Mouse (Mus musculus) neural tube, embryonic 12.5 days (tissue): ENCODE measurements at regions not wholly inside any gene's neighbourhood (a gene's known extent, or its start where the extent isn't known, plus 50 kb on each side); places are given as distances from the start of the nearest gene placed in this dataset.

Experiments used
- ATAC-seq: fragments of 200-750 bp; cut with Nextera tagmentation; 2 replicates; pipeline ENCODE4 v1.8.0; 2017; ENCODE audit warnings: low read depth, mild to moderate bottlenecking, moderate TSS enrichment, moderate library complexity; ENCODE audit not compliant: low FRiP score
- H3K27ac ChIP-seq: fragments of 300-500 bp; sonication (generic); 2 replicates; pipeline ENCODE4 v1.5.1; 2016
- H3K27me3 ChIP-seq: fragments of 300-500 bp; sonication (generic); replicated peaks from 2 replicates; pipeline ENCODE4 v1.6.1; 2016; ENCODE audit warnings: mild to moderate bottlenecking
- H3K36me3 ChIP-seq: fragments of 300-500 bp; sonication (generic); 2 replicates; pipeline ENCODE4 v1.6.1; 2016; ENCODE audit warnings: mild to moderate bottlenecking
- H3K4me1 ChIP-seq: fragments of 300-500 bp; sonication (generic); 2 replicates; pipeline ENCODE4 v1.6.1; 2016
- H3K4me2 ChIP-seq: fragments of 300-500 bp; sonication (generic); replicated peaks from 2 replicates; pipeline ENCODE4 v1.6.1; 2016; ENCODE audit warnings: mild to moderate bottlenecking
- H3K4me3 ChIP-seq: fragments of 300-500 bp; sonication (generic); 2 replicates; pipeline ENCODE4 v1.5.1; 2016
- H3K9ac ChIP-seq: fragments of 300-500 bp; sonication (generic); 2 replicates; pipeline ENCODE4 v1.6.1; 2016; ENCODE audit warnings: mild to moderate bottlenecking
- H3K9me3 ChIP-seq: fragments of 300-500 bp; sonication (generic); 2 replicates; pipeline ENCODE4 v1.6.1; 2016; ENCODE audit warnings: mild to moderate bottlenecking
- WGBS: fragments of 180-500 bp; shearing (Covaris S2); methylation state at CpG from one replicate; pipeline ENCODE4 v1.1.7; 2016; 5-methylcytosine and 5-hydroxymethylcytosine counted together

- Histone ChIP-seq H3K27me3 (no peaks in the 10 kb centered on the region), H3K36me3 (no peaks in the 10 kb centered on the region), H3K27ac (no peak overlapping the region), H3K4me1 (peaks cover 3% of the 10 kb centered on the region; the same call in 1 of the 2 replicates), H3K9me3 (no peaks in the 10 kb centered on the region), H3K9ac (no peak overlapping the region), H3K4me2 (no peak overlapping the region), H3K4me3 (no peak overlapping the region)
- no peak for ATAC-seq
- WGBS, result 51% methylated on average over 3 of the region's 3 CpGs
Measured at GRCm38 (mm10) chr6:117505431-117505830, 335.5 kb upstream of the Zfp637 start.

GRCm38 (mm10) chr6:117506619-117507018 lies 334.4 kb upstream of the Zfp637 start:
- no peak for ATAC-seq
- H3K9me3 ChIP-seq, result no peaks in the 10 kb centered on the region
- H3K4me1 ChIP-seq, result peaks cover 3% of the 10 kb centered on the region; the same call in 1 of the 2 replicates
- H3K27me3 ChIP-seq, result no peaks in the 10 kb centered on the region
- WGBS, result 68% methylated on average over 7 of the region's 7 CpGs
- no peaks in the 10 kb centered on the region for H3K36me3 ChIP-seq
- H3K9ac ChIP-seq, result no peak overlapping the region
- H3K4me2 ChIP-seq, result no peak overlapping the region
- no peak overlapping the region for H3K27ac ChIP-seq
- H3K4me3 ChIP-seq, result no peak overlapping the region

GRCm38 (mm10) chr6:117508860-117509259 lies 332.1 kb upstream of the Zfp637 start:
- ATAC-seq, result no peak

GRCm38 (mm10) chr6:117510026-117510425 lies 331.0 kb upstream of the Zfp637 start:
- no peak for ATAC-seq
- H3K4me3 ChIP-seq, result no peak overlapping the region
- no peaks in the 10 kb centered on the region for H3K27me3 ChIP-seq
- H3K9me3 ChIP-seq, result no peaks in the 10 kb centered on the region
- no peak overlapping the region for H3K9ac ChIP-seq
- 85% methylated on average over 4 of the region's 4 CpGs for WGBS
- H3K4me1 ChIP-seq, result peaks cover 3% of the 10 kb centered on the region; the same call in 1 of the 2 replicates
- H3K36me3 ChIP-seq, result no peaks in the 10 kb centered on the region
- no peak overlapping the region for H3K4me2 ChIP-seq
- H3K27ac ChIP-seq, result no peak overlapping the region

More at GRCm38 (mm10) chr6:117508860-117509259, 332.1 kb upstream of the Zfp637 start:
- Histone ChIP-seq H3K4me1 (peaks cover 3% of the 10 kb centered on the region; the same call in 1 of the 2 replicates), H3K4me2 (no peak overlapping the region), H3K9me3 (no peaks in the 10 kb centered on the region), H3K9ac (no peak overlapping the region), H3K36me3 (no peaks in the 10 kb centered on the region), H3K4me3 (no peak overlapping the region), H3K27ac (no peak overlapping the region), H3K27me3 (no peaks in the 10 kb centered on the region)
- 67% methylated on average over 6 of the region's 6 CpGs for WGBS

- WGBS, result 82% methylated on average over 5 of the region's 5 CpGs
- H3K36me3 ChIP-seq, result no peaks in the 10 kb centered on the region
- no peak overlapping the region for H3K9ac ChIP-seq
- no peaks in the 10 kb centered on the region for H3K4me1 ChIP-seq
- H3K27ac ChIP-seq, result no peak overlapping the region
- ATAC-seq, result no peak
- no peaks in the 10 kb centered on the region for H3K27me3 ChIP-seq
- no peak overlapping the region for H3K4me3 ChIP-seq
- no peaks in the 10 kb centered on the region for H3K9me3 ChIP-seq
- no peak overlapping the region for H3K4me2 ChIP-seq
Measured at GRCm38 (mm10) chr6:117514831-117515230, 326.1 kb upstream of the Zfp637 start.

GRCm38 (mm10) chr6:117516906-117517305 lies 324.1 kb upstream of the Zfp637 start:
- H3K4me1 ChIP-seq, result no peaks in the 10 kb centered on the region
- H3K9ac ChIP-seq, result no peak overlapping the region
- ATAC-seq, result no peak
- no peaks in the 10 kb centered on the region for H3K36me3 ChIP-seq
- no peak overlapping the region for H3K27ac ChIP-seq
- H3K9me3 ChIP-seq, result no peaks in the 10 kb centered on the region
- no peak overlapping the region for H3K4me2 ChIP-seq
- H3K4me3 ChIP-seq, result no peak overlapping the region
- 79% methylated on average over 7 of the region's 7 CpGs for WGBS
- H3K27me3 ChIP-seq, result no peaks in the 10 kb centered on the region

GRCm38 (mm10) chr6:117518939-117519338 lies 322.0 kb upstream of the Zfp637 start:
- WGBS, result 90% methylated on average over 3 of the region's 3 CpGs
- Histone ChIP-seq H3K9ac (no peak overlapping the region), H3K4me2 (no peak overlapping the region), H3K4me3 (no peak overlapping the region), H3K9me3 (no peaks in the 10 kb centered on the region), H3K27ac (no peak overlapping the region), H3K4me1 (no peaks in the 10 kb centered on the region), H3K36me3 (no peaks in the 10 kb centered on the region), H3K27me3 (no peaks in the 10 kb centered on the region)
- no peak for ATAC-seq

- no peak overlapping the region for H3K9ac ChIP-seq
- no peak overlapping the region for H3K4me2 ChIP-seq
- H3K9me3 ChIP-seq, result no peaks in the 10 kb centered on the region
- H3K4me3 ChIP-seq, result no peak overlapping the region
- no peaks in the 10 kb centered on the region for H3K36me3 ChIP-seq
- ATAC-seq, result no peak
- no peak overlapping the region for H3K27ac ChIP-seq
- 95% methylated on average over 1 of the region's 1 CpGs for WGBS
- H3K4me1 ChIP-seq, result no peaks in the 10 kb centered on the region
- no peaks in the 10 kb centered on the region for H3K27me3 ChIP-seq
Measured at GRCm38 (mm10) chr6:117519466-117519865, 321.5 kb upstream of the Zfp637 start.

- Histone ChIP-seq H3K36me3 (no peaks in the 10 kb centered on the region), H3K27me3 (no peaks in the 10 kb centered on the region), H3K9ac (no peak overlapping the region), H3K9me3 (no peaks in the 10 kb centered on the region), H3K4me1 (no peaks in the 10 kb centered on the region), H3K4me2 (peak overlapping the region; percentile 6; the same call in 1 of the 2 replicates), H3K27ac (no peak overlapping the region), H3K4me3 (no peak overlapping the region)
- ATAC-seq, result no peak
- WGBS, result 61% methylated on average over 22 of the region's 22 CpGs
Measured at GRCm38 (mm10) chr6:117526161-117526935, 314.6 kb upstream of the Zfp637 start.

- WGBS, result 90% methylated on average over 8 of the region's 8 CpGs
Measured at GRCm38 (mm10) chr6:117527526-117527925, 313.5 kb upstream of the Zfp637 start.

GRCm38 (mm10) chr6:117534149-117534548 lies 306.8 kb upstream of the Zfp637 start:
- H3K4me1 ChIP-seq, result no peaks in the 10 kb centered on the region
- no peak overlapping the region for H3K9ac ChIP-seq
- H3K27me3 ChIP-seq, result no peaks in the 10 kb centered on the region
- H3K4me3 ChIP-seq, result no peak overlapping the region
- no peaks in the 10 kb centered on the region for H3K9me3 ChIP-seq
- ATAC-seq, result no peak
- no peaks in the 10 kb centered on the region for H3K36me3 ChIP-seq
- H3K4me2 ChIP-seq, result no peak overlapping the region
- 43% methylated on average over 2 of the region's 2 CpGs for WGBS
- no peak overlapping the region for H3K27ac ChIP-seq

More at GRCm38 (mm10) chr6:117527526-117527925, 313.5 kb upstream of the Zfp637 start:
- Histone ChIP-seq H3K27ac (no peak overlapping the region), H3K9me3 (no peaks in the 10 kb centered on the region), H3K4me2 (no peak overlapping the region), H3K27me3 (no peaks in the 10 kb centered on the region), H3K4me3 (no peak overlapping the region), H3K9ac (no peak overlapping the region), H3K36me3 (no peaks in the 10 kb centered on the region), H3K4me1 (no peaks in the 10 kb centered on the region)
- ATAC-seq, result no peak

- WGBS, result 88% methylated on average over 9 of the region's 9 CpGs
- no peak for ATAC-seq
- no peaks in the 10 kb centered on the region for H3K4me1 ChIP-seq
- no peak overlapping the region for H3K27ac ChIP-seq
- H3K36me3 ChIP-seq, result no peaks in the 10 kb centered on the region
- no peak overlapping the region for H3K4me3 ChIP-seq
- H3K4me2 ChIP-seq, result no peak overlapping the region
- no peak overlapping the region for H3K9ac ChIP-seq
- H3K9me3 ChIP-seq, result no peaks in the 10 kb centered on the region
- H3K27me3 ChIP-seq, result no peaks in the 10 kb centered on the region
Measured at GRCm38 (mm10) chr6:117534991-117535390, 306.0 kb upstream of the Zfp637 start.

GRCm38 (mm10) chr6:117536084-117536483 lies 304.9 kb upstream of the Zfp637 start:
- Histone ChIP-seq H3K4me3 (no peak overlapping the region), H3K36me3 (no peaks in the 10 kb centered on the region), H3K27me3 (no peaks in the 10 kb centered on the region), H3K4me2 (no peak overlapping the region), H3K4me1 (no peaks in the 10 kb centered on the region), H3K9me3 (no peaks in the 10 kb centered on the region), H3K27ac (no peak overlapping the region), H3K9ac (no peak overlapping the region)
- ATAC-seq, result no peak
- WGBS, result 89% methylated on average over 4 of the region's 4 CpGs
